Mouse (Mus musculus) spleen, adult 10 weeks (tissue): ENCODE measurements around the gene AC129217.1. TPM values are rescaled to one million over a fixed set of nuclear protein-coding genes. Genes with fewer than 3 reads are reported as not detected.

Experiments
- polyA plus RNA-seq: library from polyadenylated mRNA; stranded (reverse); fragments of 350-450 nt; fragmentation: Illumina TruSeq; extraction: RNeasy Lipid Tissue Mini Kit (QIAGEN cat#74804); gene quantifications from one replicate; pipeline ENCODE4 v1.2.3, GENCODE M21; 2015; ENCODE audit warnings: low replicate concordance; ENCODE audit not compliant: insufficient read depth

Gene AC129217.1
- polyA plus RNA-seq, 1 experiment from 2014 or later, result not detected

Other genes with a start within 250 kb of the AC129217.1 start
- gene Slc22a8, start 238.5 kb upstream of the AC129217.1 start, polyA plus RNA-seq, result not detected
- gene Slc22a6, start 211.7 kb upstream of the AC129217.1 start, polyA plus RNA-seq, result not detected
- gene Chrm1, start 166.0 kb upstream of the AC129217.1 start, polyA plus RNA-seq, result not detected
- gene Slc3a2, start 106.4 kb upstream of the AC129217.1 start, polyA plus RNA-seq, result 149 TPM
- gene Wdr74, start 93.9 kb upstream of the AC129217.1 start, polyA plus RNA-seq, result 70.3 TPM
- gene 1700092M07Rik, start 89.1 kb upstream of the AC129217.1 start, polyA plus RNA-seq, result not detected
- gene Stx5a, start 88.4 kb upstream of the AC129217.1 start, polyA plus RNA-seq, result 145 TPM
- gene Nxf1, start 72.7 kb upstream of the AC129217.1 start, polyA plus RNA-seq, result 395 TPM
- gene Tmem223, start 58.8 kb upstream of the AC129217.1 start, polyA plus RNA-seq, result 36.9 TPM
- 89.0 TPM for gene Tmem179b, start 55.3 kb upstream of the AC129217.1 start, polyA plus RNA-seq
- 4.8 TPM for gene Taf6l, start 43.4 kb upstream of the AC129217.1 start, polyA plus RNA-seq
- gene Polr2g, start 31.2 kb upstream of the AC129217.1 start, polyA plus RNA-seq, result 131 TPM
- 3.1 TPM for gene Zbtb3, start 27.2 kb upstream of the AC129217.1 start, polyA plus RNA-seq
- gene Ttc9c, start 10.4 kb upstream of the AC129217.1 start, polyA plus RNA-seq, result 67.2 TPM
- gene Hnrnpul2, start 9.8 kb upstream of the AC129217.1 start, polyA plus RNA-seq, result 172 TPM
- 33.6 TPM for gene Bscl2, start 7.7 kb downstream of the AC129217.1 start, polyA plus RNA-seq
- 0.14 TPM for gene Gng3, start 9.4 kb downstream of the AC129217.1 start, polyA plus RNA-seq
- gene Lrrn4cl, start 21.0 kb downstream of the AC129217.1 start, polyA plus RNA-seq, result 0.33 TPM
- gene Ubxn1, start 41.7 kb downstream of the AC129217.1 start, polyA plus RNA-seq, result 103 TPM
- 14.9 TPM for gene Uqcc3, start 51.1 kb downstream of the AC129217.1 start, polyA plus RNA-seq
- 85.8 TPM for gene Lbhd1, start 54.0 kb downstream of the AC129217.1 start, polyA plus RNA-seq
- gene Gm49403, start 54.2 kb downstream of the AC129217.1 start, polyA plus RNA-seq, result not detected
- 31.6 TPM for gene 1810009A15Rik, start 59.1 kb downstream of the AC129217.1 start, polyA plus RNA-seq
- not detected for gene Gm49416, start 59.2 kb downstream of the AC129217.1 start, polyA plus RNA-seq
- 8.5 TPM for gene Ints5, start 63.2 kb downstream of the AC129217.1 start, polyA plus RNA-seq
- 156 TPM for gene Ganab, start 68.3 kb downstream of the AC129217.1 start, polyA plus RNA-seq
- 44.8 TPM for gene B3gat3, start 90.6 kb downstream of the AC129217.1 start, polyA plus RNA-seq
- gene Rom1, start 99.6 kb downstream of the AC129217.1 start, polyA plus RNA-seq, result 3.7 TPM
- 68.8 TPM for gene Eml3, start 99.8 kb downstream of the AC129217.1 start, polyA plus RNA-seq
- 192 TPM for gene Mta2, start 112.1 kb downstream of the AC129217.1 start, polyA plus RNA-seq
- gene Tut1, start 124.1 kb downstream of the AC129217.1 start, polyA plus RNA-seq, result 24.7 TPM
- gene Eef1g, start 137.3 kb downstream of the AC129217.1 start, polyA plus RNA-seq, result 623 TPM
- gene Ahnak, start 159.5 kb downstream of the AC129217.1 start, polyA plus RNA-seq, result 88.3 TPM